14 mouse cellular contexts compared by ENCODE assay signal in genomic region chr2:44142611-44143010, GRCm38 (mm10).
"Had no signal": no experiment of that assay in that cellular context is flagged by ENCODE, and none has a peak within 500 bp of the region (broad histone marks: within the 10 kb centered on the region; RNA-seq: fewer than 3 reads in every experiment).

No protein-coding gene starts in this region.

- H3K4me1 ChIP-seq: intestine, embryonic 15.5 days; midbrain, embryonic 12.5 days; neural tube, embryonic 13.5 days had no signal

- H3K4me3 ChIP-seq: intestine, embryonic 15.5 days; limb, embryonic 15.5 days; midbrain, embryonic 12.5 days; neural tube, embryonic 13.5 days had no signal

- H3K9ac ChIP-seq: intestine, embryonic 15.5 days; limb, embryonic 15.5 days; liver, embryonic 14.5 days; midbrain, embryonic 12.5 days; neural tube, embryonic 13.5 days had no signal

- H3K4me2 ChIP-seq: intestine, embryonic 15.5 days; limb, embryonic 15.5 days; midbrain, embryonic 12.5 days; neural tube, embryonic 13.5 days had no signal

- DNase-seq: layer of hippocampus, adult 9-11 months; layer of hippocampus, postnatal 36 days; lung, adult 18-20 months; retina, postnatal 1 day; right cerebral cortex, postnatal 4 days; spleen, adult 18-20 months; thymus, adult 18-20 months; thymus, postnatal 14 days had no signal

- H3K27me3 ChIP-seq: intestine, embryonic 15.5 days; limb, embryonic 15.5 days; midbrain, embryonic 12.5 days; neural tube, embryonic 13.5 days had no signal

- ATAC-seq: intestine, embryonic 15.5 days; midbrain, embryonic 16.5 days had no signal

- H3K9me3 ChIP-seq: intestine, embryonic 15.5 days; limb, embryonic 15.5 days; midbrain, embryonic 12.5 days; neural tube, embryonic 13.5 days had no signal

- H3K36me3 ChIP-seq: intestine, embryonic 15.5 days; limb, embryonic 15.5 days; midbrain, embryonic 12.5 days; neural tube, embryonic 13.5 days had no signal

- H3K27ac ChIP-seq: intestine, embryonic 15.5 days; limb, embryonic 15.5 days; liver, embryonic 14.5 days; midbrain, embryonic 12.5 days; neural tube, embryonic 13.5 days had no signal
